Mouse (Mus musculus): ENCODE data around the gene Sap25. TPM values are rescaled to one million over a fixed set of nuclear protein-coding genes. Genes with fewer than 3 reads are reported as not detected.
"Not testable (repeated sequence)": the region's sequence is repeated elsewhere in the genome, so short reads cannot be mapped to it uniquely, and the experiment has no call there.

The Sap25 gene
- polyA plus RNA-seq, 1 experiment from 2014 or later, result 5.7 TPM

GRCm38 (mm10) chr5:137614921-137615320, 26.2 kb upstream of the Sap25 start:
- H3K27ac ChIP-seq (ENCODE audit: low read depth, low read length); H3K9ac ChIP-seq (replicated peaks; ENCODE audit: low read depth, low read length); H3K4me1 ChIP-seq (ENCODE audit: control insufficient read depth, insufficient read depth, low read length); H3K27me3 ChIP-seq (ENCODE audit: control insufficient read depth, insufficient read depth, low read length); H3K4me2 ChIP-seq (ENCODE audit: low read depth, low read length); H3K9me3 ChIP-seq (ENCODE audit: control insufficient read depth, low read length); H3K36me3 ChIP-seq (ENCODE audit: control insufficient read depth, insufficient read depth, low read length); H3K4me3 ChIP-seq (ENCODE audit: low read depth, low read length); ATAC-seq (ENCODE audit: low read depth): not testable (repeated sequence)
- 90% methylated on average over 2 of the region's 2 CpGs for WGBS

GRCm38 (mm10) chr5:137615347-137615746, 25.8 kb upstream of the Sap25 start:
- Histone ChIP-seq H3K4me3 (ENCODE audit: low read depth, low read length) (no peak overlapping the region), H3K4me1 (ENCODE audit: control insufficient read depth, insufficient read depth, low read length) (no peaks in the 10 kb centered on the region), H3K4me2 (ENCODE audit: low read depth, low read length) (no peak overlapping the region), H3K9me3 (ENCODE audit: control insufficient read depth, low read length) (no peaks in the 10 kb centered on the region), H3K9ac (replicated peaks; ENCODE audit: low read depth, low read length) (no peak overlapping the region), H3K27ac (ENCODE audit: low read depth, low read length) (no peak overlapping the region), H3K27me3 (ENCODE audit: control insufficient read depth, insufficient read depth, low read length) (no peaks in the 10 kb centered on the region), H3K36me3 (ENCODE audit: control insufficient read depth, insufficient read depth, low read length) (no peaks in the 10 kb centered on the region)
- 94% methylated on average over 7 of the region's 7 CpGs for WGBS
- no peak for ATAC-seq (ENCODE audit: low read depth)

GRCm38 (mm10) chr5:137623937-137624530, 17.1 kb upstream of the Sap25 start:
- no peak overlapping the region for H3K27ac ChIP-seq (ENCODE audit: low read depth, low read length)
- H3K9me3 ChIP-seq (ENCODE audit: control insufficient read depth, low read length), result no peaks in the 10 kb centered on the region
- ATAC-seq (ENCODE audit: low read depth), result no peak
- no peak overlapping the region for H3K4me2 ChIP-seq (ENCODE audit: low read depth, low read length)
- H3K9ac ChIP-seq (replicated peaks; ENCODE audit: low read depth, low read length), result no peak overlapping the region
- 91% methylated on average over 11 of the region's 11 CpGs for WGBS
- H3K4me1 ChIP-seq (ENCODE audit: control insufficient read depth, insufficient read depth, low read length), result 0 out of 2 replicates have a peak, but pooled peaks cover 6% of the 10 kb centered on the region
- H3K27me3 ChIP-seq (ENCODE audit: control insufficient read depth, insufficient read depth, low read length), result no peaks in the 10 kb centered on the region
- H3K4me3 ChIP-seq (ENCODE audit: low read depth, low read length), result no peak overlapping the region
- no peaks in the 10 kb centered on the region for H3K36me3 ChIP-seq (ENCODE audit: control insufficient read depth, insufficient read depth, low read length)

GRCm38 (mm10) chr5:137627991-137628390, 13.1 kb upstream of the Sap25 start:
- H3K4me3 ChIP-seq (ENCODE audit: low read depth, low read length), result peak overlapping the region; percentile 47
- H3K9ac ChIP-seq (replicated peaks; ENCODE audit: low read depth, low read length), result peak overlapping the region; percentile 54
- ATAC-seq (ENCODE audit: low read depth), result no peak
- no peaks in the 10 kb centered on the region for H3K36me3 ChIP-seq (ENCODE audit: control insufficient read depth, insufficient read depth, low read length)
- H3K9me3 ChIP-seq (ENCODE audit: control insufficient read depth, low read length), result no peaks in the 10 kb centered on the region
- peaks cover 26% of the 10 kb centered on the region for H3K4me1 ChIP-seq (ENCODE audit: control insufficient read depth, insufficient read depth, low read length)
- H3K27me3 ChIP-seq (ENCODE audit: control insufficient read depth, insufficient read depth, low read length), result no peaks in the 10 kb centered on the region
- 2% methylated on average over 9 of the region's 9 CpGs for WGBS
- H3K27ac ChIP-seq (ENCODE audit: low read depth, low read length), result peak overlapping the region; percentile 88
- H3K4me2 ChIP-seq (ENCODE audit: low read depth, low read length), result peak overlapping the region; percentile 68

GRCm38 (mm10) chr5:137628498-137629305, 12.4 kb upstream of the Sap25 start, which contains the start of the genes Fbxo24, Lrch4 and Gm20605:
TSS of gene Fbxo24 (minus strand) at chr5:137629002.
TSS of gene Lrch4 (plus strand) at chr5:137629121.
TSS of gene Gm20605 (plus strand) at chr5:137629175.
- Histone ChIP-seq H3K4me3 (ENCODE audit: low read depth, low read length) (peak within 1 kb of the TSS; percentile 82), H3K27me3 (ENCODE audit: control insufficient read depth, insufficient read depth, low read length) (no peaks in the 10 kb centered on the region), H3K4me2 (ENCODE audit: low read depth, low read length) (peak within 1 kb of the TSS; percentile 91), H3K9me3 (ENCODE audit: control insufficient read depth, low read length) (no peaks in the 10 kb centered on the region), H3K9ac (replicated peaks; ENCODE audit: low read depth, low read length) (peak within 1 kb of the TSS; percentile 82), H3K4me1 (ENCODE audit: control insufficient read depth, insufficient read depth, low read length) (peaks cover 26% of the 10 kb centered on the region), H3K36me3 (ENCODE audit: control insufficient read depth, insufficient read depth, low read length) (0 out of 2 replicates have a peak, but pooled peaks cover under 1% of the 10 kb centered on the region), H3K27ac (ENCODE audit: low read depth, low read length) (peak within 1 kb of the TSS; percentile 91)
- ATAC-seq (ENCODE audit: low read depth), result peak; percentile 99
- WGBS, result under 1% methylated on average over 46 of the region's 46 CpGs

GRCm38 (mm10) chr5:137629306-137629721, 11.8 kb upstream of the Sap25 start:
- Histone ChIP-seq H3K9me3 (ENCODE audit: control insufficient read depth, low read length) (no peaks in the 10 kb centered on the region), H3K4me3 (ENCODE audit: low read depth, low read length) (peak overlapping the region; percentile 82), H3K27me3 (ENCODE audit: control insufficient read depth, insufficient read depth, low read length) (no peaks in the 10 kb centered on the region), H3K36me3 (ENCODE audit: control insufficient read depth, insufficient read depth, low read length) (0 out of 2 replicates have a peak, but pooled peaks cover 6% of the 10 kb centered on the region), H3K9ac (replicated peaks; ENCODE audit: low read depth, low read length) (peak overlapping the region; percentile 82), H3K4me1 (ENCODE audit: control insufficient read depth, insufficient read depth, low read length) (peaks cover 26% of the 10 kb centered on the region), H3K4me2 (ENCODE audit: low read depth, low read length) (peak overlapping the region; percentile 91), H3K27ac (ENCODE audit: low read depth, low read length) (peak overlapping the region; percentile 91)
- WGBS, result under 1% methylated on average over 23 of the region's 23 CpGs
- peak; percentile 13 for ATAC-seq (ENCODE audit: low read depth)

GRCm38 (mm10) chr5:137629906-137630545, 11.1 kb upstream of the Sap25 start:
- Histone ChIP-seq H3K4me3 (ENCODE audit: low read depth, low read length) (peak overlapping the region; percentile 82), H3K27ac (ENCODE audit: low read depth, low read length) (no peak overlapping the region), H3K27me3 (ENCODE audit: control insufficient read depth, insufficient read depth, low read length) (no peaks in the 10 kb centered on the region), H3K9ac (replicated peaks; ENCODE audit: low read depth, low read length) (no peak overlapping the region; the same call in 1 of the 2 replicates), H3K4me2 (ENCODE audit: low read depth, low read length) (peak overlapping the region; percentile 91), H3K4me1 (ENCODE audit: control insufficient read depth, insufficient read depth, low read length) (peaks cover 26% of the 10 kb centered on the region), H3K9me3 (ENCODE audit: control insufficient read depth, low read length) (no peaks in the 10 kb centered on the region), H3K36me3 (ENCODE audit: control insufficient read depth, insufficient read depth, low read length) (0 out of 2 replicates have a peak, but pooled peaks cover 6% of the 10 kb centered on the region)
- WGBS, result 28% methylated on average over 6 of the region's 6 CpGs
- ATAC-seq (ENCODE audit: low read depth), result no peak

GRCm38 (mm10) chr5:137630602-137631001, 10.5 kb upstream of the Sap25 start:
- 0 out of 2 replicates have a peak overlapping the region, but pooled peaks have one; percentile 37 for H3K9ac ChIP-seq (replicated peaks; ENCODE audit: low read depth, low read length)
- H3K27ac ChIP-seq (ENCODE audit: low read depth, low read length), result no peak overlapping the region
- H3K4me2 ChIP-seq (ENCODE audit: low read depth, low read length), result peak overlapping the region; percentile 91
- peaks cover 26% of the 10 kb centered on the region for H3K4me1 ChIP-seq (ENCODE audit: control insufficient read depth, insufficient read depth, low read length)
- ATAC-seq (ENCODE audit: low read depth), result no peak
- H3K9me3 ChIP-seq (ENCODE audit: control insufficient read depth, low read length), result no peaks in the 10 kb centered on the region
- peaks cover 11% of the 10 kb centered on the region; the same call in 1 of the 2 replicates for H3K36me3 ChIP-seq (ENCODE audit: control insufficient read depth, insufficient read depth, low read length)
- no peaks in the 10 kb centered on the region for H3K27me3 ChIP-seq (ENCODE audit: control insufficient read depth, insufficient read depth, low read length)
- peak overlapping the region; percentile 82; the same call in 1 of the 2 replicates for H3K4me3 ChIP-seq (ENCODE audit: low read depth, low read length)
- 34% methylated on average over 3 of the region's 3 CpGs for WGBS
